Mouse (Mus musculus): ENCODE data around the gene Fam83g. TPM values are rescaled to one million over a fixed set of nuclear protein-coding genes. Genes with fewer than 3 reads are reported as not detected.

The Fam83g gene
- total RNA-seq, 1 experiment from 2014 or later: 0.30 TPM

DNA sequence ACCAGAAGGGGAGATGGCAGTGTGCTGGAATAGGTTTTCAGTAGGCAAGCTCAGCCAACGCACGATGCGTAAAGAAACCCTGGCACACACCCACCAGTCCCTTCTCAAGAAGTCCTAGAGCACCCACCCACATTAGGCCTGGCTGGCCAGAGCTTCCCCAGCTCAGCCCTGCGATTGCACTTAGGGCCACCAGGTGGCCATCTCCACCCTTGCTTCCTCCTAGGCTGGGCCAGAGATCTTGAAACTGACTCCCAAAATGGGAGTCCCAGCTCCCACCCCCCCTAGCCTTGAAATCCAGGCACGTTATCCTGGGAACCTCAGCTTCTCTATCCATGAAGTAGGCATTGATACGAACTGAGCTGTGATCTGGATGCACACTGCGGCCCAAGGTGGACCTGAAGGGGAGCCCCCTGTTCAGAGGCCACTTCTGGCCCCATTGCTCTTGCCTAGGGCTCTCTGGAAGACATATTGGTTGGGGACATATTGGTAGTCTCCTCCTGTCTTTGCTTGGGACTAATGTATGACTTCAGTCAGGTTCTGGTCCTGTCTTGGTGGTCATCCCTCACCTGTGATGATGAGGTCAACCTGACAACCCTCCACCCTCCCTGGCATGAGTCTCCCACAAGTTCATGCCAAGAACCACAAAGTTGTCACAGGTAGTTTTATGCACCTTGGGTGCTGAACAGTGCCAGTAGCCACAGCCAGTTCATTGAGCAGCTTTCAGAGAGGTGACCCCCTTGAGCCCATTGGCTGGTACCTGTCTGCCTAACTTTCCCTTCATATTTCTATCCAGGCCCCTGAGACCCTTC, 17.7 kb upstream of the Fam83g start:
- peak in 1 of 2 experiments; percentile 47; a peak in 2 of 4 replicates for ATAC-seq (replicated peaks in 1 of 2; ENCODE audit: insufficient read depth in 1 of 2, low FRiP score in 2 of 2, low TSS enrichment in 1 of 2, low read depth in 1 of 2, poor library complexity in 2 of 2, severe bottlenecking in 2 of 2)

DNA sequence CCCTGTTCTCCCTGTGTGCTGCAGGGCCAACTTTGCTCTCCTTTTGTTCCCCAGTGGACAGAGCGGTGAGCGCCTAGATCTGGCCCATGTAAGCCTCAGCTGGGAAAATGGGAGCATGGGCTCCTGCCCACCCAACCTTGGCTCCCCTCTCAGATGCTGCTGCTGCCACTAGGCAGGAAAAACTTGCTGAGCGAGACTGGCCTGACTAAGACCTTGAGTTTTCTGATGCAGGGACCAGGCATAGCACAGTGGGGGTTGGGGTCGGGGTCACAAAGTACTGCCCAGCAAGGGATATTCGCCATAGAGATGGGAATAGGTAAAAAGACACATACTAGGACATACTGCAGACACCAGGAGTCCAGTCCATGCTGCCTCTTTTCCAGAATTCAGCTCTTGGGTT, 16.6 kb upstream of the Fam83g start:
- ATAC-seq (replicated peaks in 1 of 2; ENCODE audit: insufficient read depth in 1 of 2, low FRiP score in 2 of 2, low TSS enrichment in 1 of 2, low read depth in 1 of 2, poor library complexity in 2 of 2, severe bottlenecking in 2 of 2): no peak

DNA sequence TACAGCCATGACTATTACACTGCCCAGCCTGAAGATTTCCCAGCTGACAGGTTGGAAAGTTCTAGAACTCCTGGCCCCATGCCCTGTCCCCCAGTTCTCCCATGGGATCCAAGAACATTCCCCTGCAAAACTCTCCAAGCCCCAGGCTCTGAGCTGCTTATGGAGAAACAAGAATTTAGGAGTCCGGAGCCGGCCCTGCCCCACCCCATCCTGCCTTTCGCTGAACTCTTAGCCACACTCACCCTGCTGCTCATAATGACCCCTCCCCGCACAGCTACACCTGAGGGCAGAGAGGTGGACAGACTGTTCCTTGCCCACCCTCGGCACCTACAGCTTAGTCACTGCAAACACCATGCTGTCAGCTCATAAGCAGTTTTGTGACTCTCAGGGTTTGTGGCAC, 16.1 kb upstream of the Fam83g start:
- no peak for ATAC-seq (replicated peaks in 1 of 2; ENCODE audit: insufficient read depth in 1 of 2, low FRiP score in 2 of 2, low TSS enrichment in 1 of 2, low read depth in 1 of 2, poor library complexity in 2 of 2, severe bottlenecking in 2 of 2)

DNA sequence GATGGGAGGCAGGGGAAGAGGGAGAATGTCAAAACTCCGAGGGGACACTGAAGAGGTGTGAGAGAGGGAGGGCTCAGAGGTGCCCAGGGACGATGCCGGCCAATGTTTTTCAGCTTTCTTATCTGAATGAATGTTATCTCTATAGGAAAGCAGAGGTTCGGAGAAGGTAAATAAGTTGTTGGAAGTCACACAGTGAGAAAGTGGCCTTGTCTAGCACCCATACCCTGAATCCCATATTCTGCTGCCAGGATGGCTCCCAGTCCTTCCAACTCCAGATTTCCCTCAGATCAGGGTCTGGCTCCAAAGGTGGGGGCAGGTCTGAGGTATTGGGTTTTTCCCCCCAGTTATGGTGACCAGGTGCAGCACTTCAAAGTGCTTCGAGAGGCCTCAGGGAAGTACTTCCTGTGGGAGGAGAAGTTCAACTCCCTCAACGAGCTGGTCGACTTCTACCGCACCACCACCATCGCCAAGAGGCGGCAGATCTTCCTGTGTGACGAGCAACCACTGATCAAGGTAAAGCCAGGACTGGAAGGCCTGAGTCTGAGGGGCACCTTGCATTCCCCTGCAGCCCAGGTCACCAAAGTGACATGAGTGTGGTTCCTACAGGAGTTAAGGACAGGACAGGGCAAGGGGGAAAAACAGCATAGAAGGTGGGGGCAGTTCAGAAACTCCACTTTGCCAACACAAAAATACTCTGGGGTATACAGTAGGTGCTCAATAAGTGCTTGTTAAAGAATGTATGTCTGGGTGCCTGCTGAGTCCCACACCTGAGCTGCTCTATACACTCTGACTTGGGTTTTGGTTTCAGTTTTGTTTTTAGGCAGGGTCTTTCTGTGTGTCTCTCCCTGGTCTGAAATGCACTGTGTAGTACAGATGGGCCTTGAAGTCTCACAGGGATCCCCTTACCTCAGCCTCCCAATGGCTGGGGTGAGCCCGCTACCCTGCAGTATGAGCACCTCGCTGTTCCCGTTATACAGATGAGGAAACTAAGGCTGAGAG, 14.1 kb upstream of the Fam83g start:
- ATAC-seq (replicated peaks in 1 of 2; ENCODE audit: insufficient read depth in 1 of 2, low FRiP score in 2 of 2, low TSS enrichment in 1 of 2, low read depth in 1 of 2, poor library complexity in 2 of 2, severe bottlenecking in 2 of 2): 0 out of 4 replicates have a peak, but pooled peaks have one; percentile 13

DNA sequence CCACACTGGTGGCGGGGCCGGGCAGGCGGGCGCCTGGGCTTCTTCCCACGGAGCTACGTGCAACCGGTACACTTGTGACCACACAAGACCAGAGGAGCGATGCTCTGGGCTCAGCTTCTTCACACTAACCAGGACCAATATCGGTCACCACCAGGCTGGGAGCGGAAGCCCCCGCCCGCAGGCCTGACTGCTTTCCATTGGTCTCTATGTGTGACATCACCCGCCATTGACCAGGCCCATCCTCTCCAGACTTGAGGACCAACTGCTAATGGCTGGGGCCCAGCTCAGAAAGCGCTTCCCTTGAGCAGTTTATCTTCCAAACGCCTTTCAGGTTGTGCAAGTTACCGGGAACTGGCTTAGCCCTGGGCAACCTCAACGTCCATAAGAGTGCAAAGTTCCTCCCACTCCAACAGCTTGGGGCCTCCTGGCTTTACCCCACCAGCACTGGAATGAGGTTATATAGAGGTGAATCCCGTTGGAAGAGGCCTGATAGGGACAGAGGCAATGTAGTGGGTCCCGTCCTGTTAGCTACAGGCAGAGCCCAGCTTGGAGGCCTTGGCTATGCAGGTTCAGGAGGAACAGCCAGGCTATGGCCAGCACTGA, 12.0 kb upstream of the Fam83g start:
- no peak for ATAC-seq (replicated peaks in 1 of 2; ENCODE audit: insufficient read depth in 1 of 2, low FRiP score in 2 of 2, low TSS enrichment in 1 of 2, low read depth in 1 of 2, poor library complexity in 2 of 2, severe bottlenecking in 2 of 2)

DNA sequence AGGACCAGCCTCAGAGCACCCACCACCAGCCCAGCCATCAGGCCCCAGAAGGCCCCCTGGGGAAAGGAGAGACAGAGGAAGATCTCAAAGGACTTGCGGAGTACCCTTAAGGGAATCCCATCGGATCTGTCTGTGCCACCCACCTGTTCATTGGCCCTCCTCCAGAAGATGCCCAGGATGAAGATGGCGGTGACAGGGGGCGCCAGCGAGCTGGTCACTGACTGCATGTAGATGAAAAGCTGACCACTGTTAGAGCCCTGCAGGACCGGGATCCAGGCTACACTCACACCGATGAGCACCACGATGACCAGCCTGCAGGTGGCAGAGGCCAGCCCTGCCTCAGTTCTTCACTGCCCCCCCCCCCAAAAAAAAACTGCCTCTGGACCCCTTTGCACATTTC, 10.2 kb upstream of the Fam83g start:
- ATAC-seq (replicated peaks in 1 of 2; ENCODE audit: insufficient read depth in 1 of 2, low FRiP score in 2 of 2, low TSS enrichment in 1 of 2, low read depth in 1 of 2, poor library complexity in 2 of 2, severe bottlenecking in 2 of 2): no peak

DNA sequence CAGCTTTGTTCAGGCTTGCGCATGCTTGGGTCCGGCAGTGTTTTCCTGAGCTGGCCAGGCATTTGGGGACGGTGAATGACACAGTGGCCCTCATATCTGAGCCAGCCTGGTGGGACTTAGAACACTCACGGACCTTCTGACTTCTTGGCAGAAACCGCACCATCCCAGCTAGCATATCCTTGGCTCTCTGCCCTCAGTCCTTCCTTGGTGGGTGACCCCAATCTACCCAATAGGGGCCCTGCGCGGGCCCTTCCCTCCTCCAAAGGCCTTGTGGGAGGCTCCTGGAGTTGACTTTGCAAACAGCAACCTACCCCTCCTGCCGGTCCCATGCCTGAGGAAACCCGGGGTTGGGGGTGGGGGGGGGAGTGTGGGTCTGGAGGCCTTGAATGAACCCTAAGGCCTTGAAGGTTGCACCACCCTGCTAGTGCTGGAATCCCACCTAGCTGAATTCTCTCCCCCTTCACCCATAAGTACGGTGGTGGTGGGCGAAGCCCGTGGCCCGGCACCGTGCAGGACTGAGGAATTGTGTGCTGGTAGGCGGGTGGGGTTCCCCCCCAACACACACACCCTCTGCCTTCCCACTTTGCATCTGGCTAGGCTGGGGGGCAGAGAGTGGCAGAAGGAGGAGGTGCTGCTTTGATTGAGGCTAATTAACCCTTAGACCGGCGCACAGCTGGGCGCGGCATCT, 9.6 kb upstream of the Fam83g start:
- ATAC-seq (replicated peaks in 1 of 2; ENCODE audit: insufficient read depth in 1 of 2, low FRiP score in 2 of 2, low TSS enrichment in 1 of 2, low read depth in 1 of 2, poor library complexity in 2 of 2, severe bottlenecking in 2 of 2): no peak

DNA sequence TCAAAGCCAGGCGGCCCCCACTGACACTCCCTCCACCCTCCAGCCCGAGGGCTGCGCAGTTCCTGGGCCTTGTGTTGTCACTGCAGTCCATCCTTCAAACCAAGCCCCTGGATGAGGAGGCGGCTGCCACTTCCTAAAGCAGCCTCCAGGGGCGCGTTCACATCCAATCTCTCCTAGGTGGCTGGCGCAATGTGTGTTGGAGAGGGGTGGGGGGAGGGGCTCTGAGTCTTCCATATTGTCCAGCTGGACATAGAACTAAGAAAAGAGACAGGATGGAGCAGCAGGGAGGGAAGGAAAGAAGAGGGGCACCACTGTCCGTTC, 9.1 kb upstream of the Fam83g start:
- peak in 1 of 2 experiments; percentile 38; a peak in 1 of 4 replicates for ATAC-seq (replicated peaks in 1 of 2; ENCODE audit: insufficient read depth in 1 of 2, low FRiP score in 2 of 2, low TSS enrichment in 1 of 2, low read depth in 1 of 2, poor library complexity in 2 of 2, severe bottlenecking in 2 of 2)

DNA sequence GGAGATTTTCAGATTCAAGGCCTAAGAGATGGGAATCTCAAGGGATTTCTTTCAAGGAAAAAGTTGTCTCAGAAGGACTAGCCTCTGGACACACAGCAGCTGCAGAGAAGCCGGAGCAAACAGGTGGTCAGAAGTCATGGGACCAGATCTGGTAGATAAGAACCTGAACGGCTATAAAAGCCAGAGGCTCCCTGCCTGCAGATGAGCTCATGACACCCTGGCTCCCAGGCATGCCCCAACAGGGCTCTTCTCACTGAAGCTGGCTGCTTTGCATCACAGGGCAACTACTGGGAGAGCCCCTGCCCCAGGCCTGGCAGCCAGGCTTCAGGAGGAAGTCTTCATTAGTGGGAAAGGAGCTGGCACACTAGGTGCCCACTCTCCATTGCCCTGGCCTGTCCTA, 8.6 kb upstream of the Fam83g start:
- ATAC-seq (replicated peaks in 1 of 2; ENCODE audit: insufficient read depth in 1 of 2, low FRiP score in 2 of 2, low TSS enrichment in 1 of 2, low read depth in 1 of 2, poor library complexity in 2 of 2, severe bottlenecking in 2 of 2): no peak

DNA sequence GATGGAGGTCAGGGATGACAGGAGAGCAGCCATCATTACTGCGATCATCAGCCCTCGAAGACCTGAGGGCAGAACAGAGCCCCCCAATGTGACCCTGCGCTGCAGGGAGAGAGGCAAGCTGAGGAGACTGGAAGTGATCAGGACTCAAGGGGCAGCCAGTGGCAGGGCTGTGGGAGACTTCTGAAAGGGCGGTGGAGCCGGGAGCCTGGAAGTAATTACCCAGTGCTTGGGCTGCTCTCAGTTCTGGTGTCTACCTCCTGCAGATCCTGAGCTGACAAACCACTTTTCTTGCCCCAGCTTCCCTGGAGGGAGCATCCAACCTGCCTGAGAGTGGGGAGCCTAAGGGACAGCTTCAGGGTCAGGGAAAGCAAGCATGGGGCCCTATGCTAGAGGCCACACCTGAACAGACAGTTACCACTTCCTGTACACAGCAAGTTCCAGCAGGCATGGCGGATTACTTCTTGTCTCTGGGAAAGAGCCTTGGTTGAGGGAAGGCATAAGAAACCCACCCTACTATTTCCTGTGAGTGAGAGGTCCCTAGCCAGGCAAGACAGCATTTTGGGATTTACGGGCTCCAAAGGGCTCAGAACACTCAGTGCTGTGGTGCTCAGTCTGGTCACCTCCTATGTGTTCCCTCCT, 7.6 kb upstream of the Fam83g start:
- no peak for ATAC-seq (replicated peaks in 1 of 2; ENCODE audit: insufficient read depth in 1 of 2, low FRiP score in 2 of 2, low TSS enrichment in 1 of 2, low read depth in 1 of 2, poor library complexity in 2 of 2, severe bottlenecking in 2 of 2)

DNA sequence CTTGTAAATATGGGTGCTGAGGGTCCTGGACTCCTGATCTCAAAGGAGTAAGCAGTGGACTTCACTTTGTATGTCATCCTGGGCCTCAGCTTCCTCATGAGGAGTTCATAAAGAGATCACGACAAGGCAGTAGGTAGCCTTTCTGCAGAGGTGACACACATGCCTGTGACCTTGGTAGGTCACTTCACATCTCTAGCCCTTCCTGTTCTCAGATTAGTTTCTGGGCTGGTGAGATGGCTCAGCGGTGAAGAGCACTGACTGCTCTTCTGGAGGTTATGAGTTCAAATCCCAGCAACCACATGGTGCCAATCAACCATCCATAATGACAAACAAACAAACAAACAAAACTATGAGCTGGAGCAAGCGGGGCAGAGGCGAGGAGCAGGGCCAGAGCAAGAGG, 6.2 kb upstream of the Fam83g start:
- no peak for ATAC-seq (replicated peaks in 1 of 2; ENCODE audit: insufficient read depth in 1 of 2, low FRiP score in 2 of 2, low TSS enrichment in 1 of 2, low read depth in 1 of 2, poor library complexity in 2 of 2, severe bottlenecking in 2 of 2)

DNA sequence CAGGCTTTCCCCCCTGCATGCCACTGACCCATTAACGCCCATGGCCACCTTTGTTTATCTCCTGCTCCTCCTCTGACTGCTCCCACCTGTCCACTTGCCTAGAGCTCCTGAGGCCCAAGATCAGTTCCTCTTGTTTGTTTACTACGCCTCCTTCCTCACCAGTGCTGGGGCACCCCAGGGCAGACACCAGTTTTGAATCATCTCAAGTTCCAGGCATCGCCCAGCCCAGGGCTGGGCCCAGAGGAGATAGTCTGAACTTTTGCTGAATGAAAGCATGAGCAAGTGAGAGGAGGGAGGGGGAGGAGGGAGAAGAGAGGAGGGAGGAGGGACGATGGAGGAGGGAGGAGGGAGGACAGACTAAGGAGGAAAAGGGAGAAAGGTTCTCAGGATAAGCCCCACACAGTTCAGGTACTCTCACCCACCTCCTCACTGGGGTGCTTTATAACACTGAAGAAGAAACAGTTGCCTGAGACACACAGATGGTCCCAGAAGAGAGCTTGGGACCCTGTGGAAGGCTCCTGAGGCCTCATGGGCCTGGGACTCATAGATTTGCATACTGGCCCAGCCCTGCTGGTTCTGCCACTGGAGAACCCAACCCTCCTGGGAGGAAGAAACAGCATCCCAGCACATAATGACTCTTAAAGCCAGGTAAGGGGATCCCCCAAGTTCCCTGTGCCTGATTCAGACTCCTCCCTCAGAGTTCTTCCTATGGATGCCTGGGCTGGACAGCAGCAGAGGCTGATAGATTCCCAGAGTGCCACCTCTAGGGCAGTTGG, 4.6 kb upstream of the Fam83g start:
- ATAC-seq (replicated peaks in 1 of 2; ENCODE audit: insufficient read depth in 1 of 2, low FRiP score in 2 of 2, low TSS enrichment in 1 of 2, low read depth in 1 of 2, poor library complexity in 2 of 2, severe bottlenecking in 2 of 2): no peak

DNA sequence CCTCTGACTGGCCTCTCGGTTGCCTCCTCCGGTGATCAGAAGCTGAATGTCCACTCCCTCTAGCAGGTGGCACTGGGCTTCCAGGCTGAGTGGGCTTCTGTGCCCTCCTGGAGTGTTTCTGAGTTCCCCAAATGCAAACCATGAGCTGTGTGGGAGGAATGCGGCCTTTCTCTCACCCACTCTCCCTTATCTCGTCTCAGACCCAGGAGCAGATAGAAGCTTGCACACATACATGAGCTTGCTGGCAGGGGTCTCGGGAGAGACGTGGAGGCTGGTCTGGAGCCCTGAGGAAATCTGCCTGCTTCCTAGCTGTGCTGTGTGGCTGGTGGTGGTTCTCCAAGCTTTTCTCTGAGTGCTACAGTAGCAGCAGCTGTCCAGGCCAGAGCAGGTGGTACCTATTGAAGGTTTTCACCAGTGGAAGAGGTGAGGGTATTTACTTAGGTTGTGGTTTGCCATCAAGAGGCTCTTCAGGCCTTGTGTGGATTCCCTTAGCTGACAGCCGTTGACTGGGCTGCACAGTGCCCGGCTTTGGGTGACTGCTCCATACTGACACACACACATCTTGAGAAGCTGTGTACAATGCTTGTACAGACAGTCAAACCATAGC, 1.3 kb downstream of the Fam83g start:
- ATAC-seq (replicated peaks in 1 of 2; ENCODE audit: insufficient read depth in 1 of 2, low FRiP score in 2 of 2, low TSS enrichment in 1 of 2, low read depth in 1 of 2, poor library complexity in 2 of 2, severe bottlenecking in 2 of 2): no peak

DNA sequence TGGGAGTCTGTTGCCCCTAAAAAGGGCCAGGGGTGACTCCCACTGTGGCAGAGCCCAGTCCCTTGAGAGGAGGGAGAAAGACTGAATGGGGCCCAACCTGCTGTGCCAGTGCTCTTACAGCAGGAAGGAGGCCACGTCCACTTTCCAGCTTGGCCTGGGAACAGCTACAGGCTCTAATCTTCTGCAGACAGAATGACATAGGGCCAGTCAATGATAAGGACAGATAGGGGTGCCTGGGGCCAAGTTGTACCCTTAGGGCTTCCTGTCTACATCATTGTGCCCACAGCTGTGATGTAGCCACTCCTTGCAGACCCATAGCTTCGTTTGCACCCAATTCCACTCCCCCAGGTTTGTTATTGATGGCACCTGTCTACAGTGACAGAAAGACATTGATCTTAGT, 2.2 kb downstream of the Fam83g start:
- no peak for ATAC-seq (replicated peaks in 1 of 2; ENCODE audit: insufficient read depth in 1 of 2, low FRiP score in 2 of 2, low TSS enrichment in 1 of 2, low read depth in 1 of 2, poor library complexity in 2 of 2, severe bottlenecking in 2 of 2)

DNA sequence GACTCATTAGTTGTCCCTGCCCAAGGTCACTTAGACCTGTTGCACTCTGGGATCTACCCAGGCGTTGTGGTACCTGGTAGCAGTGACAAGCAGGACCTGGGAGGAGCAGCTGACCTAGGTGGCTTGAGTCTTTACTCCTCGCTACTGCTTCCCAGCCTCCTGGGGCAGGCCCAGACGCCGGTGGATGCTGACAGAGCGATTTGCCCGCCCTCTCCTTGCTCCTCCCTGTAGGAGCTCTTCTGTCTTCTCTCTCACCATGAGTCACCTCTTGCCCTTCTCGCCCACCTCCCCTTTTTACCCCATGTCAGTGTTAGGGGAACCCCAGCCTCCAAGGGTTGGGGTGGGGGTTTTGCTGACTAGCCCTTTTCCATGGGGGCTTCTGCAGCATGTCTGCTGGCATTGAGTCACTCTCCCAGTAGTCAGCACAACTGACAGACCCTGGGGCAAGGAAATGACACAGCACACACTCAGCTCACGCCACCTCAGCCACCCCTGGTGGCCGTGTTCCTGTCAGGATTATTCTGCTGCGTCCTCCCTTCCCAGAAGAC, 3.1 kb downstream of the Fam83g start:
- ATAC-seq (replicated peaks in 1 of 2; ENCODE audit: insufficient read depth in 1 of 2, low FRiP score in 2 of 2, low TSS enrichment in 1 of 2, low read depth in 1 of 2, poor library complexity in 2 of 2, severe bottlenecking in 2 of 2): no peak

DNA sequence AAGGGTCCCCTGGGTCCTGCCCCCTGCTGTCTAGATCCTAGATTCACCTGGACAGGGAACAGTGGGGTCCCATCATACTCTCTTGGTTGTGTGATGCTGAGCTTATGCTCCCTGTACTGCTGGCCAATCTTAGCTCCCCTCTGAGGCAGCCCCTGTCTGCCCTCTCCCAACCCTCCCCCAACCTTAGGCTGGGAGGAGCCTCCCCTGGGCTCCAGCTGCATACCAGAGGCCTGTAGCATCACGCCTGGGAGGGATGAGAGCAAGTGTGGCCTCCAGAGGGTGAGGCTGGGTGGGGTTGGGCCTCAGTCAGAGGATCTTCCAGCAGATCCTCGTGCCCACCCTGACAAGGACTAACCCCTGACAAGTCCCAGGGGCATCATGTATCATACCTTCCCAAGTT, 3.7 kb downstream of the Fam83g start:
- ATAC-seq (replicated peaks in 1 of 2; ENCODE audit: insufficient read depth in 1 of 2, low FRiP score in 2 of 2, low TSS enrichment in 1 of 2, low read depth in 1 of 2, poor library complexity in 2 of 2, severe bottlenecking in 2 of 2): no peak
